Mouse (Mus musculus): ENCODE results near the gene Sla2. TPM values are rescaled to one million over a fixed set of nuclear protein-coding genes. Genes with fewer than 3 reads are reported as not detected.
A peak's percentile ranks its signal among the peaks of the same experiment; 100 is the strongest.
"Not testable (repeated sequence)": the region's sequence is repeated elsewhere in the genome, so short reads cannot be mapped to it uniquely, and the experiment has no call there.

Gene Sla2
- total RNA-seq, 2 experiments from 2014 or later: 0.23 to 0.25 TPM

DNA sequence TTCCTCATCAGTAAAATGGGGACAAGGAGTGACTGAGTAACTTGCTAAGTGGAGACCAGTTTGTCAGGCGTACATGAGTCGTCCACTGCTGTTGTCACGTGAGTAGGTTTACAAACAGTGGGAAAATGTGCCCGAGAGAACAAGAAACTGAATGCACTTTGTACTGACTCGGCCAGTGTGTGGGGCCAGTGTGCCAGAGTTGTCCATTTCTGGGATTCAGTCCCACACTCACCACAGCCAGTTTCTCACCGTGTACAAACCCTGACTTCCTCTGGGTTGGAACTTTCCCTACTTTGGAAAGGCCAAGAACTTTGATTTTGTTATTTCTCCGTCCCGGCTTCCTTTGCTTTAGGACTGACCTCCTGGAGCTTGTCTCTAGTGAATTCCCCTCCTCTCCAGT lies 18.0 kb downstream of the Sla2 start:
- peak; percentile 34 to 46 for DNase-seq (ENCODE audit: low spot score in 2 of 2)

GRCm38 (mm10) chr2:156864481-156864880 lies 22.5 kb downstream of the Sla2 start:
- no peak for DNase-seq (ENCODE audit: low spot score in 2 of 2)

GRCm38 (mm10) chr2:156863487-156864160 lies 23.4 kb downstream of the Sla2 start:
- DNase-seq (ENCODE audit: low spot score in 2 of 2): no peak

DNA sequence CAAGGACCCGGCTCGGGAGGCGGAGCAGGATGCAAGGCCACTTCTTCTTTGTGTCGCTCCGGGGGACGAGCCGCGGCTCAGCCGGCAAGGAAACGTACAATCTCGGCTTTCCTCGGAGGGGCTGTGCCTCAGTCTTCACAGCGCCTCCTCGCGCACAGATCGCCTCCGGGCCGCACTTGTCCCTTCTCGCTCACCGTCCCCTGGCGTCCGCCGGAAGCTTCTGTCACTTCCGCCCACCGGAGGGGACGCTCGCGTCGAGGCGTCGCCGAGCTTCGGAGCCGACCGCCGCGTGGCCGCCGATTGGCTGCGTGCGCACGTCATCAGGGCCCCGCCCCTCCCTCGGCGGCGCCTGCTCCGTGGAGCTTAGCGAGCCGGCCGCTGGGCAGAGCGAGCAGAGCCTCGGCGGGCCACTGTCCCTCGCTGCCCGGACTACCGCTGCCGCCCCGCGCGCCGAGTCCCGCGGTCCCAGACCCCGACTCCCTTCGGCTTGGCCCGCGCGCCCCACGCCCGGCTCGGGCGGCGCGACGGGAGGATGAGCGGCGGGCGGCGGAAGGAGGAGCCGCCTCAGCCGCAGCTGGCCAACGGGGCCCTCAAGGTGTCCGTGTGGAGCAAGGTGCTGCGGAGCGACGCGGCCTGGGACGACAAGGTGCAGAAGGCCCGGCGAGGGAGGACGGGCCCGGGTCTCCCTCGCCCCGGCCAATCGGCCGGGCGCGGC lies 24.1 kb downstream of the Sla2 start, which contains the start of gene Rab5if:
Rab5if (plus strand) TSS at position 357 of the 715 bp plus-strand sequence.
- DNase-seq (ENCODE audit: low spot score in 2 of 2): peak; percentile 97 to 99

DNA sequence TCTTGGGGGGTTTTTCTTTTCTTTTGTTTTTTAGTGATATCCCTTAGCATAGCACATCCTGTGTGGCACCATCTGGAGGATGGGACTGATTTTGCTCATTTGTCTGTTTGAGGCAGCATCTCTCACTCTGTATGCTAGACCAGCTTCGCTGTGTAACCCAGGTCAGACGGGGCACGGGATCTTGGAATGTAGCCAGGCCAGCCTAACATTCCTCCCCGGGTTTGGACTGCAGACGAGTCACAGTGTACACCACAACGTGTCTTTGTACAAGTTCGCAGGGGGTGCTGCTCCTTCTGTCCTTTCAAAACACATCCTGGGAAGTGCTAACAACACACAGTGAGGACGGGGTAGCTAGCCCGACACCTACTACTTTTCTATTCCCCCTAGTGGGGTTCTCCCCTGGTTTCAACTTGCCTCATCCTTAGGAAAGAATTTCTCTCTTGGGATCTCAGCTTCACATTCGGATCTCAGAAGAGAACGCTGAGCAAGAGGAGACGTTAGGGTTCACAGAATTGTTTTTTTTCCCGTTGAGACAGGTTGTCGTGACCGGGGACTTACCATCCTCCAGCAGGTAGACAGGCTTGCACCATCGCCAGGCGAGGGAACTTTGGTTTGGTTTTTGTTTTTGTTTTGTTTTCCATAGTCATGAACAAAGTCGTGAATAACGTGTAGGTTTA lies 24.8 kb downstream of the Sla2 start:
- peak; percentile 35 to 37 for DNase-seq (ENCODE audit: low spot score in 2 of 2)

- no peak for DNase-seq (ENCODE audit: low spot score in 2 of 2)
These were observed 28.3 kb downstream of the Sla2 start for GRCm38 (mm10) chr2:156858671-156859070.

DNA sequence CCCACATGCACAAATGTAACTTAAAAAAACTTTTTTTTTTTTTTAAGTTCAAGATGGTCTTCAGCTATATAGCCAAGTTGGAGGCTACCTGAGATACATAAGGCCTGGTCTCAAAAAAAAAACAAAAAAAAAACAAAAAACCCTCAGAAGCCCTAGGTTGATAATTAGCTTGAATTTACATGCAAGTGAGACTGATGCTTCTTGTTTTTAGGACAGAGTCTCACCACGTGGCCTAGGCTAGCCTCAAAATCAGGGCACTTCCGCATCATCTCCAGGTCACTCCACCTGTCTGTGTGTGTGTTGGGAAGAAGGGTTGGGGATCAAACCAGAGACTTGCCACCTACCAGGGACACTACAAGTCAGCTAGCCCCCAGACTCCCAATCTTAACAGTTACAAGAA lies 29.2 kb downstream of the Sla2 start, which contains the start of gene 4930518I15Rik:
4930518I15Rik (minus strand) TSS at position 112 of the 400 bp plus-strand sequence.
- no peak for DNase-seq (ENCODE audit: low spot score in 2 of 2)

DNA sequence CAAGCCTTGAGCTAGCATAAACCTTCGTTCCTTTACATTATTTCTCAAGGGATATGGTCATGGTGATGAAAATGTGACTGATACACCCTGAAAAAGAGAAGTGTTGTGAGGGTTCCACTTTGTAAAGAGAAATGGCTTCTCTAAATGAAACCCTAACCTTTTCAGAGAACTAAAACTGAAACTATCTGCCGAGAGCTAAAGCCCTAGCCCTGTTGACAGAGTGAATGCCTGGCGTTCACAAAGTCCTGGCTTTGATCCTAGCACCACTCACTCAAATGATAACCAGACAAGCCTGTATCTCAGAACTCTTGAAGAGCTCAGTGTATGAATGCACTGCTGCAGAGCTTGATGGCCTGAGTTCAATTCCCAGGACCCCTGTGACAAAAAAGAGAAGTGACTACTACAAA lies 29.6 kb downstream of the Sla2 start:
- no peak for DNase-seq (ENCODE audit: low spot score in 2 of 2)

DNA sequence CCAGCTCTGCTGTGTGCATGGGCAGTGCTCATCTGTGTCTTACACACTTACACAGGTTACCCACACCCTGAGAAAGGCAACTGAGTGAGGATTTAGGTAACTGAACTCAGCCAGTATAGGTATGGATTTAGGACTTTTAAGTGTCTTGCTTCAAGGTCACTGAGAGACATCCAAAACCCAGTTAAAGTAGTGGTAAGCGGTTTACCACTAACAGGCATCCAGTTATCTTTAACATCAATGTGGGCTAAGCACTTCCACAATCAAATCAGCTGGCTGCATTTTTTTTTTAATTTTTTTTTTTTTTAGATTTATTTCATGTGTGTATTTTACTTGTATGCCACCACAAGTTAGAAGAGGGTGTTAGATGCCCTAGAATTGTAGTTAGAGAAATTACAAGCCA lies 30.7 kb downstream of the Sla2 start:
- no peak for DNase-seq (ENCODE audit: low spot score in 2 of 2)

DNA sequence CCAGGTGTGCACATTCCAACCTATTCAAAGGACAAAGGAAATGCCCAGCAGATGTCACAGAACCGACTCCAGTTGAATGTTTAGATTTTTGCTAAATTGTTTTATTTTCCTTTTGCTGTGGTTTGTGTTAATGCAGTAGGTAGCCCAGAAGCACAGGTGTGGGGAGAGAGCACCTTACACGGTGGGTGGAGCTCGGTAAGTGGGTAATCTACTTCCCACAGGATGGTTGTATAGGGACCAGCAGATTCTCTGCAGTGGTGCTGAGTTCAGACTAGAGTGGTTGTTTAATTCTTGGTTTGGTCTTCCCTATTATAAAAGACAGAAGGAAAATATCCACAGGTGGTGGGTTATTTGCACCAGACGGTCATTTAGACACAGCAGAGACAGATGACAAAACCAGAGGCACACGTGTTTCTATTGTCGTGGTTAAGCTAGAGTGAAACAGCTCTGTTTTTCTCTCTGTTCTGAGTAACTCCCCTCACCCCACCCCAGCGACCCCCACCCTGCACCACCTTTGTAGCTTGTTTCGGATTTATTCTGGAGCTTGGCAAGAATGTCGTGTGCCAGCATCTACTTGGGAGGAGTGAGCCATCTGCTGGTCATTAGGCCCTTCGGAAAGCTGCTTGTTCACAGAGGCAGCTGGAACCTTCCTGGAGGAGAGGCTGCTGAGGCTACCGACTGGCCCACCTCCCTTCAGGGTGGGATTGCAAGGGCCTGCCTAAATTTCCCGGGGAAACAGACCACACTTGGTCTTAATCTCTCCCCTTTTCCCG lies 32.8 kb downstream of the Sla2 start:
- peak; percentile 53 to 62 for DNase-seq (ENCODE audit: low spot score in 2 of 2)

GRCm38 (mm10) chr2:156853584-156853983 lies 33.4 kb downstream of the Sla2 start:
- not testable (repeated sequence) for DNase-seq (ENCODE audit: low spot score in 2 of 2)

GRCm38 (mm10) chr2:156850505-156850904 lies 36.5 kb downstream of the Sla2 start:
- DNase-seq (ENCODE audit: low spot score in 2 of 2): no peak

- no peak for DNase-seq (ENCODE audit: low spot score in 2 of 2)
These were observed 38.3 kb downstream of the Sla2 start for GRCm38 (mm10) chr2:156848526-156849182.

DNA sequence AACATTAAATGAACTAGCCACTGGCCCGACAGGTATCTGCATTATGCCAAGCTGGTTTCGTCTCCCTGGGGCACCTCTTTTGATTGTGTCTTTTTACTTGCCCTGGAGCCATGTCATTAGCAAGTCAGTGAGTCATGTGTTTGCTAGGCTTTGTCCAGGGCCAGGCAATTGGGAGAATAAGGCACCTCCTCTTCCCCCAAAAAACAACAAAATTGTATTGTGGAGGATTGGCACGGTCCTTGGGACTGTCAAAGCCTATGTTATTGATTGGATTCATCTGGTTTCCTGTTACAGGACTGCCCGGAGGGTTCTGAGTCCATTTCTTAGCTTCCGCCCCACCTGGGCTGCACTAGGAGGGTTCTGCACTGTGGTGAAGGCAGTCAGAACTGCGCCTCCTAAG lies 39.3 kb downstream of the Sla2 start:
- DNase-seq (ENCODE audit: low spot score in 2 of 2): no peak

GRCm38 (mm10) chr2:156844715-156845114 lies 42.3 kb downstream of the Sla2 start:
- DNase-seq (ENCODE audit: low spot score in 2 of 2): no peak

DNA sequence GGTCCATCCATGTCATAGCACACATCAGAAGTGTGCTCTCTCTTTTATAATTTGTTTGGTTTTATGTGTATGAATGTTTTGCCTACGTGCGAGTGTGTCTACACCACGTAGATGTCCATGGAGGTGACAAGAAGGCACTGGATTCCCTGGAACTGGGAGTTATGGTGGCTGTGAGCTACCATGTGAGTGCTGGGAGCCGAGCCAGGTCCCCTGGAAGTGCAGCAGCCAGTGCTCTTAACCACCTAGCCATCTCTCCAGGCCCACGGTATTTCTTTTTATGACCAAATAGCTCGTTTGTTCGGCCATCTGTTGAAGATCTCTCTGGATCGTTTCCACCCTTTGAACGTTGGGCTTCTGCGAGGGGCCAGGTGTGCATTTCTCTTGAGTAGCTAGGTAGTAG lies 43.7 kb downstream of the Sla2 start:
- no peak for DNase-seq (ENCODE audit: low spot score in 2 of 2)

DNA sequence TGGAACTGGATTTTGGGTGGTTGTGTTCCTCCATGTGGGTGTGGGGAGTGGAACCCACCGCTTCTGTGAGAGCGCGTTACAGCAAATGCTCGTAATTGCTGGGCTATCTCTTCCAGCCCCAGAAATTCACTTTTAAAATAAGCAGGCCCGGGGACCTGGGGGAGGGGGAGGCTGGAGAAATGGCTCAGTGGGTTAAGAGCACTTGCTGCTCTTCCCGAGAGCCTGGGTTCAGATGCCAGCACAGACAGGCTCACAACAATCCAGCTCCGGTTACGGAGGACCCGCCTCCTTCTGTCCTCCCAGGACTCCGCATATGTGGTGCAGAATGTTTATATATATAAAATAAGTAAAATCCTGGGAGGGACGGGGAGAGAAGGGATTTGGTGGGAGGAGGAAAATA lies 44.3 kb downstream of the Sla2 start:
- no peak for DNase-seq (ENCODE audit: low spot score in 2 of 2)

- peak; percentile 47 to 57 for DNase-seq (ENCODE audit: low spot score in 2 of 2)
These were observed 44.9 kb downstream of the Sla2 start for GRCm38 (mm10) chr2:156841841-156842706.

DNA sequence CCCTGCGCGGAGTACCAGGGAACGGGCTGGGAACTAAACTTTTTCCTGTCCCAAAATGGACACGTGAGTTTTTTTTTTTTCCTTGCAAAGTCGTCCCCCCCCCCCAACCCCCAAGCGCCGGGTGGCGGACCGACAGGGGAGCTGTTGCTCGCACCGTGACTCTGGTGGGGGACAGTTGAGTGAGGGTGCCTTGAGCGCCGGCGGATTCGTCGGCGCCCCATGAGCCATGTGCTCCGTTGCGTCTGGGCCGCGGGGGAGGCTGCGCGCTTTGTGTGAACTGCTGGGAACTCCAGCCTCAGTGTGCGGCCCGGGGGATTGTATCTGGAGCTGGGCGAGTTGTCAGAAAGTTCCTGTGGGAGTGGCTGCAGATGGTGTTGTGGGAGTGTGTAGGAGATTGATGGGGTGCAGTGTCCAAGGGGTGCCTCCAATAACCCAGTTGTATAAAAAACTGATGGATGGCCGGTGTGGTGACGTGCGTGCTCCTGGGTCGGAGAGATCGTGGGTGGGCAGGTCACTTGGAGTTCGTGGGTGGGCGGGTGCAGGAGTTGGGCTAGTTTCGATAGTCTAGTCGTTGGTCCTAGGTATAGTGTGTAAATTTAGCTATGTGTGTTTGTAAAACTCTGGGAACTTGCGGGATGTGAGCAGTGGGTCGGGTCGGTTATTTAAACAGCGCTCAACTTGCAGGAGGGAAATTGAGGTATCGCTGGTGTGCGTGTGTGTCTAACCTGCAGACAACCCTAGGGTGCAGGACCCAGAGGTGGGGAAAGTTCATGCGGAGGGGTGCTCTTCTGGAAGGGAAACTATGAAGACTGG lies 45.8 kb downstream of the Sla2 start:
- peak; percentile 42 to 58 for DNase-seq (ENCODE audit: low spot score in 2 of 2)
